Mouse (Mus musculus) retina, adult 2 months (tissue): ENCODE measurements around the gene Fam83f.
A peak's percentile ranks its signal among the peaks of the same experiment; 100 is the strongest.

Source experiments
- DNase-seq: peaks from one replicate; pipeline ENCODE4 v3.0.0-alpha.2; 2012; ENCODE audit warnings: low read depth, low spot score

Fam83f gene

GRCm38 (mm10) chr15:80664444-80664843 lies 7.2 kb upstream of the Fam83f start:
- DNase-seq = no peak

- DNase-seq = no peak
Observed at GRCm38 (mm10) chr15:80672810-80673209, 1.2 kb downstream of the Fam83f start.

GRCm38 (mm10) chr15:80673337-80674095 lies 1.9 kb downstream of the Fam83f start:
- no peak for DNase-seq

DNA sequence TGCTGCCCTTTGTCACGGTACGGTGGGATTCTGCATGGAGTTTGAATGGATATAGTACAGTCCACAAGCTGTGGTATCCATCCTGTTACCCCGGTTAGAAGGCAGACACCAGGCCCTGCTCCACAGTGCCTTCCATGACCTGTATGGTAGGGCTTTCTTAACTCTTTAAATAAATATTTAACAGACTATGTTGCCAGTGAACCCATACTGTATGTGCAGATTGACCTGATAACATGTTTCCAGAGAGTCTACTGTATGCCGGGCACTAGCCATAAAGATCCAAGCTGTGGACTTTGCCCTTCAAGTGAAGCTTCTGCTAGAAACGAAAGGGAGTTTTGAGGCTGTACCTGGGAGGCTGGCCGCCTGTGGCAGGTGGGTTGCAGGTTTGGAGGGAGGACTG lies 3.1 kb downstream of the Fam83f start:
- no peak for DNase-seq

GRCm38 (mm10) chr15:80679515-80680215 lies 8.0 kb downstream of the Fam83f start:
- DNase-seq = no peak

DNA sequence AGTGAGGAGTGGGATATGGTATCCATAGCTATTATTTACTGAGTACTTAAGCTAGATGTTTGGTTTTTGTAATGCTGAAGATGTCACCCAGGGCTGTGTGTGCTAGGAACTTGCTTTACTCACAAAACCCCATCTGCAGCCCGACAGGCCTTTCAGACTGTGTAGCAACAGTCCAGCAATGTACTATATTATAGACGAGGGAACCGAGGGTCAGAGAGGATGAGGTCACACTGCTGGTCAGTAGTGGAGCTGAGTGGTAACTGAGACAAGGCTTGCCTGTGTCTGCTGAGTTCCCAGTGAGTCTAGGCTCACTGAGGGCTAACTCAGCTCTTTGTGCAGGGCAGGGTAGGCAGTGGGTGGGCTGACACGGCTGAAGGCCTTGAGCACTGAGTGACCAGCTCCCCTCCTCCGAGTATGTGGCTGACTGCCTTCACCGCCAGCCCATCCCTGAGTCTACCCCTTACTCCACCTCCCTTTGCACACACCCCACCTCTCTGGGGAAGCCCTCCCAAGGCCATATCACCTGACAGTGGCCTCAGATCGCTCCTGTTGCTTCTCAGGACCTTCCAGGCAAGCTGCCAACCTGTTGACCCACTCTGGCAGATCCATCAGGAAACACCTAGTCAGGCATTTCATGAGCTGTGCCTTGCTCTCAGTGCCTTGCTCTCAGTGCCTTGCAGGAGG lies 8.8 kb downstream of the Fam83f start:
- no peak for DNase-seq

GRCm38 (mm10) chr15:80681466-80681881 lies 9.8 kb downstream of the Fam83f start:
- no peak for DNase-seq

DNA sequence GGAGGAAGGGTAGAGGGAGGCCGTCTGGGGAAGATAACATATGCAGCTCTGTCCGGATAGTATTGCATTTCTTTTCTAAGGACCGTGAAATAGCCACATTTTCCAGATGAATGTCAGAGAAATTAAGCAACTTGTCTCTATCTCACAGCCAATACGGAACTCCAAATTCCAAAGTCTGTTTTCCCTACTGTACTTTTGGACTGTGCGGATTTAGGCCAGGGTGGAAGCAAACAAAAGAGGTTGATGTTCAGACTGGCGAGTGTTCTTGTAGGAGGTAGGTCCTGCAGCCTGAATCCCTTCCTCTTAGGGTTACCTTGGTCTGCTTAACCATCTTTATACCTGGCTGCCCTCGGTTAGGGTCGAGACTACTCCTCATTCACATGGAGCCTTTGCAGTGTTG lies 10.7 kb downstream of the Fam83f start:
- DNase-seq = no peak

GRCm38 (mm10) chr15:80683151-80683550 lies 11.5 kb downstream of the Fam83f start:
- no peak for DNase-seq

DNA sequence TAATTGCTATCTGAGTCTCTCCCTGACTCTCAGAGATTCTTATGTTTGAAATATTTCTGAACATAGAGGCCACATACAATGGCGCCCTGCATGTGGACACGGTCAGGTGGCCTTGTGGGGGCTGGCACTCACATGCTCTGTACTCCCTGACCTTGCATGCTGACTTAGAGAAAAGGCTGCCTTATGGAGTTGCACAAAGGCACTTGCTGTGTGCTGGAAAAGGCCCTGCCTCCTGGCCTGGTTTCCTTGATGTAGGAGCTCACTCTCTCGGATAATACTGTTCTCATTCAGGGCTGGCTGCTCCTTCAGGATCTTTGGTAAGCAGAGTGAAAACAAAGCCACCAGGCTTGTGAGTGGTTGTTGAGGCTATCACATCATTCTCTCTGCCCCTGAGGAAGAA lies 12.3 kb downstream of the Fam83f start:
- no peak for DNase-seq

GRCm38 (mm10) chr15:80684786-80685602 lies 13.3 kb downstream of the Fam83f start:
- no peak for DNase-seq

DNA sequence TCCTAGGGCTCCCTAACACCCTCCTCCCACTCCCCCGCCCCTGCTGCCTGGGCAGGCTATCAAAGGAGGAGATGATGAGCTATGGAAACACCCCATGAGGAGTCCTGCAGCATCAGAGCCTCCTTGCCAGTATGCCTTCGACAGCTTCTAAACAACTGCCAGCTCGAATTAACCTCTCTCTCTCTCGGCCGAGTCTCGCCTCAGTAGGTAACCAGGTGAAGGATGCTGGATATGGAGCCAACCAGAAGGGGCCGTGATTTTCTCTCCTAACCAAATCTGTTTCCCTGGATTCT lies 13.9 kb downstream of the Fam83f start:
- no peak for DNase-seq

DNA sequence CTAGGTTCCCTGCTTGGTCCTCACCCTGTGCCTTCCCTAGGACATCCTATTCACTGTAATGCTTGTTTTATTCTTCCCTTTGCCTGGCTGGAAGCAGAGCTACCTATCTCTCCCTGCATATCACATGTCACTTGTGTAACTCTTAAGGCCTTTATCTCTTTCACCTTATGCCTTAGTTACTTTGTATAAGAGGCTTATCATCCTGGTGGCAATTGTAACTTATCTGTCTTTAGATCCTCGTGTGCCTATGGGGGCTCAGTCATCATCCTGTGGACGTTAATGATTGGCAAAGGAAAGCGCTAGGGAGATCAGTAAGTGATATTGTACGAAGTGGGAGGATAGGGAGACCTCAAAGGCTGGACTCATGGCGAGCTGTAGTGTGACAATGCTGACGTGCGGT lies 16.9 kb downstream of the Fam83f start:
- no peak for DNase-seq

GRCm38 (mm10) chr15:80693492-80693891 lies 21.8 kb downstream of the Fam83f start:
- DNase-seq = no peak

DNA sequence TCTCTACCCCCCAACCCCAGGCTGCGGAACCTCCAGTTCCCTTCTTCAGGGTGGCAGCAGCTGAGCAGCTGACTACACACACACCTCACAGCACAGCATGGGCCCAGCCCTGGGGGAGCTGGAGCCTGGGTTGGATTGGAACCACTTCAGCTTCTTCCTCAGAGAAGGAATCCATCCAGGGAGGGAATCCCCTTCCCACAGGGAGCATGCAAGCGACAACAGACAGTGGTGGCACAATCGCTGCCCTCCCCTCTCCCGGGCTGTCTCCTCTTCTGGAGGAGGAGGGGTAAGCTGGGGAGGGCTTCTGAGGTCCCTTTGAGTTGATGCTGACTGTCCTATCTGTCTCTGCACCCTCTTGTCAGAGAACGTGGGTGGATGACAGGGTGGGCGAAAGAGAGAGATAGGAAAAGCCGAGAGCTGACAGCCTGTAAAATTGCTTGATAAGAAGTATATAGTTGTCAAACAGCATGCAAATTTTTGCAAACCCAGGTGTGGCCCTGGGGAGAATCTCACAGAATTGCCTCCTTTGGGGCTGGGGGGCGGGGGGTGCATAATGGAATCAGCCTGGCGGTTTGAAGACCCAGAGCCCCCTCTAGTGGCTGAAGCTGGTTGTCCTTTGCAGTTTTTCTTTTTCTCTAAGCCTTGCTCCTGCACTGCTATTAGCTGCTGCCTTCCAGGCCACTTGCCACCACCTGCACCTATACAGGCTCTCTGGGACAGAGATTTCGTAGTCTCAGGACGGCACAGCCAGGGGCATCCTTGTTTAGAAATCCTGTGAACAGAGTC lies 22.7 kb downstream of the Fam83f start:
- DNase-seq = no peak

DNA sequence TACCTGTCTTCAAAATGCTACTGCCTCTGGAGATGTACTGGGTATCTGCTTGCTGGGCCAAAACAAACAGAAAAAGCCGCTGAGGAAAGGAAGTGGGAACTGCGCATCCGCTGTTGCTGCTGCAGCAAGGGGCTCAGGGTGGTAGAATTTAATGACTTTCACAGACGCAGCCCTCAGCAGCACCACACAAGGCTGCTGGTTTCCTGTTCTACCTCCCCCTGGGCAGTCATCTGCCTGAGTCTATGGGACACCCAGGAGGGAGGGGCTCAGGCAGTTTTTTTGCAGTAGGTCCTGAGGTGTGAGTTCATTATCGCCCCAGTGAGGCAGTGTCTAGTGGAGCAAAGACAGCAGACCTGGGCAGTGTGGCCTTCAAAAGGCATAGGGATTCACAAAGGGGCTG lies 25.9 kb downstream of the Fam83f start:
- no peak for DNase-seq

GRCm38 (mm10) chr15:80701481-80702257 lies 30.0 kb downstream of the Fam83f start:
- DNase-seq = no peak

GRCm38 (mm10) chr15:80702910-80703309 lies 31.3 kb downstream of the Fam83f start:
- no peak for DNase-seq

DNA sequence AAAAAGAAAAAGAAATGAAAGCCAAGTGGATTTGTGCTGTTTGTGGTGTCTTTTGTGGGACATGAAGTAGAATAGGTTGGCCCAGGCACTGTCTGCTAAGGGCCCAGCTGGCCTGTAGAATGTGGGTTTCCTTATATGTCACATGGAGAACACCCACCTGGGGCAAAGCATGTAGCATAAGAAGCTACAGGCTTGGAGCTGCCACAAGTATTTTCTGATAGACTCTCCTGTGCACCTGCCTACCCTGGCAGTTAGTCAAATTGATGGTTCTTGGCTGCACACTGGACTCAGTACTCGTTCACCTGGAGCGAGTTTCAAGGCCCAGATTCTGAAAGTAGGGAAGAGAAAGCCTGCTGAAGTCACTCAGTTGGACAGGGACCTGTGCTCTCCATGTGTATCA lies 31.8 kb downstream of the Fam83f start:
- DNase-seq = no peak

- DNase-seq = peak; percentile 70
Observed at GRCm38 (mm10) chr15:80704267-80704666, 32.6 kb downstream of the Fam83f start.
